Mouse (Mus musculus) heart, postnatal 4 days (tissue): ENCODE results near the gene Fam205c. TPM values are rescaled to one million over a fixed set of nuclear protein-coding genes. Genes with fewer than 3 reads are reported as not detected.
A peak's percentile ranks its signal among the peaks of the same experiment; 100 is the strongest.
"Not testable (repeated sequence)": the region's sequence is repeated elsewhere in the genome, so short reads cannot be mapped to it uniquely, and the experiment has no call there.

Experiments used
- DNase-seq: peaks from one replicate; pipeline ENCODE4 v3.0.0; 2021
- total RNA-seq, 2 experiments: library from RNA; stranded (reverse); gene quantifications; 2 replicates each; pipeline ENCODE4 v1.2.3; 2021

Gene Fam205c
- total RNA-seq, 2 experiments from 2014 or later: 1.3 TPM

- peak; percentile 69 for DNase-seq
Measured at GRCm38 (mm10) chr4:42876586-42877291, 2.7 kb upstream of the Fam205c start.

DNA sequence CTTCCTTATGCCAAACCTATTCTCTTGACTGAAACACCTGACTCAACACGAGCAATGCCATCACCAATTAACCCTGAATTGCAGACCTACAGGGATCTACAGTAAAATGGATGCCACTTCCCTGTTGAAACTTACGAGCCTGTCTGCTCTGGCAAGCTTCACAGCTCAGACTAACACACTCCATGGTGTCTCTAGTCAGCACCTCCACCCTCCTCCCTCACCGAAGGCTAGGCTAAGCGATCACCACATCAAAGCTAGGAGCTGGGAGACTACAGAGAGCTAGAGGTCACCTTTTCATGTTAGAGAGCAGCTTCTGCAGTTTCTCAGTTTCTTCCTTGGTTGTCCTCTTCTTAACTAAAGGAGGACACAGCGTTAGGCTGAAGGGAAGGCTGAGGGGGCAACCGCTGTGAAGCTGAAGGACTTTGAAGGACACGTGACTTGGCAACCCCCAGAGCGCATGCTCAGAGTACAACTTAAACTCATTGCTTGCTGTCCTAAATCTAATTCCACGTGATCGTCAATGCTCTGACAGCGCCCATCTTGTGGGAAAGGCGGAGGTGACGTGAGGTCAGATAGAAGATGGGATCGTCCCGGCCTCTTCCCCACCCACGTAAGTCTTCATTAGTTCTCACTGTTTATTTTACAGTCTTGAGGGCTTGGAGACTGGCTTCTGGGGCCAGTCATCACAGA lies 1.1 kb downstream of the Fam205c start:
- DNase-seq: peak; percentile 14

GRCm38 (mm10) chr4:42872151-42872550 lies 1.9 kb downstream of the Fam205c start:
- no peak for DNase-seq

GRCm38 (mm10) chr4:42870748-42871147 lies 3.3 kb downstream of the Fam205c start:
- DNase-seq: no peak

DNA sequence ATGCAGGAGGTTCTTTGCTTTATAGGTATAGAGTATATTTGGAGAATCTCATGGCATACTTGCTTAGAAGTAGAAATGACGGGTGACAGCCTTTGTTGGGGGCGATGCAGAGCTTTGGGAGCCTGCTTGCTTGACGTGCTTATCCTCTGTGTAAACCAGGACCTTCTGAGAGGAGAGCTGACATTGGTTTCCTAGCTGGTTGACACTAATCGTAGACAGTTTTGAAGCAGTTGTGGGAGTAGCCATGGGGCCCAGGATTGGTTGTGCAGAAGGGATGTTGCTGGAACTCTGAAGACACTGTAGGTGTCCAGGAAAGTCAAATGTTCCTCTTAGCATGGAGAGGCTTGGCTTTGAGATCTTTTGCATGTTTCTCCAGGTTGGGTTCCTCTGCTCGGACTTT lies 5.8 kb downstream of the Fam205c start:
- no peak for DNase-seq

DNA sequence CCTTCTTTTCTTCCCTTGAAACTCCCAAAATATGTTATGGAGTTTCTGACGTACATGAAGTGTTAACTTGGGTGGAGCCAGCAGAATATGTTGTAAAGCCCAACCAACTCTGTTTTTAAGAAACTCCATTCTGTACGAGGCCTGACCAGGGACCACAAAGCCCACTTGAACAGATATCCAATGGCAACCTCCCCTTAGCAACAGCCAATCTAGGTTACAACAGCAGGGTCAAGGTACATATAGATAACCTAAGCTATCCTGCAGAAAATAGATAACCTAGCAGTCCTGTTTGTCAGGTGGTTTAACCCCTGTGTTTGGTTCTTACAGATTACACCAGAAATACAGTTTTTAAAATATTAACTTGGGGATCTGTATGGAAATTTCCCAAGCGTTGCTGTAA lies 6.6 kb downstream of the Fam205c start:
- DNase-seq: no peak

DNA sequence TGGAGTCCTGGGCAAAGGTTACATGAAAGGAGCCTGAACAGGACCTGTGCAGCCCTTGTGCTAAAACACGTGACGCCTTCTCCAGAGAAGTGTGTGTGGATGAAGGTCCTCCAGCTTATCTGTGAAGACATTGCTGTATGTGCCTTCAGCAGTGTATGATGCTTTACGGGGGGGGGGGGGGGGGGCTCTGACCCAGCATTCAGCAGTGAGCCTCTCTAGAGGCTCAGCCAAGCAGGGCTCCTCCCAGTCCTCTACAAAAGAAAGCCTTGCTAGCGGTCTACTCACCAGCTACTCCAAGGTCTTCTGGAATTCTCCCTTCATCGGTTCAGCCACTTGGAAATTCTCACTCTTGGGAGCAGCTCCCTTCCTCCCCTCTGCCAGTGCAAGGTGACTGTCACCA lies 10.5 kb downstream of the Fam205c start:
- not testable (repeated sequence) for DNase-seq

DNA sequence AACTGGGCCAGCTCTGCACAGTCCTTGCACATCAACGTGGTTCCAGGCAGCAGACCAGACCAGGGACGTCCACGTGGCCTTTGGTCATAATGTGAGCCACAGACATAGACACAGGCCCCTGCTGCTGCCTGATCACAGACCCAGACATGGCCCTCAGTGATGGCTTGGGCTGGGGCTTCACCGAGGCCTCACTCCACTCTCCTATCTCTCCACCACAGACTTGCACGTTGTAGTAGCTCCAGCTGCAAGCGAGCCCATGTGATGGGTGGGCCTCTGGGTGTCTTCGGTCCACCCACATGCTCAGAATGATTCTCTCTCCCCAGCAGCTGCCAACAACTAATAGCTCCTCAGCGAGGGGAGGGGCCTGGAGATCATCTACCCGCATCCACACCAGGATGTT lies 13.6 kb downstream of the Fam205c start:
- not testable (repeated sequence) for DNase-seq

DNA sequence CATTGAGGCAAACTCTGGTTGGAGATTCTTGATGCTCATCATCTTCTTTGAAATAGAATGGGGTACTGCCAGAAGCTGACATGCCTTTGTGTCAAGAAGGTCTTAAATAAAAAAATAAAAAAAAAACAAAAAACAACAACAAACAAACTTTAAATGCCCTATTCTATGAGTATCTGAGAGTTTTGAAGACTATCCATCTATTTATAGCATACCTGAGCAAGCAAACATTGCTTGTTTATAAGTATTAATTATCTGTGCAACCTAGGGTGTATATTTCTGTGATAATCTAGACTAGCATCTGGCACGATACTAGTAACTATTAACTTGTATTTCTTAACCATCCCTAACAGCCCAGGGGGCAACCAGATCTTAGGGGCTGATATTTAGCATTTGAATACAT lies 17.4 kb downstream of the Fam205c start, which contains the start of gene Gm12394:
TSS of gene Gm12394 (minus strand) at position 101 of the 400 bp plus-strand sequence.
- DNase-seq: not testable (repeated sequence)

DNA sequence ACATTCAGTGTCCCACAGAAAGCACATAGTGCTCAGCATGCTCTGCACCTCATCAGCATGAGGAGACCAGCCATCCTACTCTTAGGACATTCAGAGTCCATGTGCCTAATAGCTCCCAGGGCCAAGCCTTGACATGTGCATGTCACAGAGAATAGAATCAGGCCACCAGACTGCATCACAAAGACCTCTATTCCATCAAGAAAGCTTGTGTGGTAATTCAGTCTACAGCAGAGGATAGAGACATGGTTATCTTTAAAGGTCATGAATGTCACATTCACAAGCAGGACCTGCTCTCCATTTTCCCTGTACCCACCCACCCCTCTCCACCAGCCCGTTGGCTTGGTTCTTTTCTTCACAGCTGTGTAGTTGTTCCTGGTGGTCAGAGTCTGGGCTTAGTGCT lies 20.2 kb downstream of the Fam205c start, which contains the start of gene Fam205a1:
TSS of gene Fam205a1 (minus strand) at position 101 of the 400 bp plus-strand sequence.
- not testable (repeated sequence) for DNase-seq

Other genes with a start within 250 kb of the Fam205c start
- gene Gm2564, start 244.5 kb downstream of the Fam205c start, total RNA-seq: under 1 TPM; 0.68 to 0.81 TPM
- not detected for gene Ccl27b, start 219.0 kb downstream of the Fam205c start, total RNA-seq
- gene Il11ra2, start 212.3 kb downstream of the Fam205c start, total RNA-seq: not detected
- gene 4930578G10Rik, start 138.7 kb downstream of the Fam205c start, total RNA-seq: not detected
- not detected for gene Ccl19, start 117.7 kb downstream of the Fam205c start, total RNA-seq
- 10 to 100 TPM; 10.4 to 14.7 TPM for gene Ccl21a, start 100.2 kb downstream of the Fam205c start, total RNA-seq
- gene Fam205a1, start 20.3 kb downstream of the Fam205c start, total RNA-seq: not detected
- gene Gm12394, start 17.5 kb downstream of the Fam205c start, total RNA-seq: not detected
- gene Phf24, start 42.4 kb upstream of the Fam205c start, total RNA-seq: 10 to 100 TPM; 15.2 to 23.1 TPM
- gene Dnajb5, start 75.6 kb upstream of the Fam205c start, total RNA-seq: 10 to 100 TPM; 82.4 to 91.9 TPM
- not detected for gene 1700022I11Rik, start 95.4 kb upstream of the Fam205c start, total RNA-seq
- 100 to 1,000 TPM; 291 to 295 TPM for gene Vcp, start 126.3 kb upstream of the Fam205c start, total RNA-seq
- 1 to 10 TPM; 7.4 to 8.2 TPM for gene Fancg, start 136.3 kb upstream of the Fam205c start, total RNA-seq
- gene Pigo, start 151.6 kb upstream of the Fam205c start, total RNA-seq: 10 to 100 TPM; 24.7 to 24.9 TPM
- 100 to 1,000 TPM; 101 to 107 TPM for gene Stoml2, start 157.5 kb upstream of the Fam205c start, total RNA-seq
- gene Fam214b, start 172.0 kb upstream of the Fam205c start, total RNA-seq: 10 to 100 TPM; 20.4 to 20.7 TPM
- gene Unc13b, start 184.7 kb upstream of the Fam205c start, total RNA-seq: 10 to 100 TPM; 39.9 to 42.1 TPM